In genomic region chr4:8423392-8424045, GRCm38 (mm10) we compare ENCODE assay signal across 13 mouse cellular contexts.
DNase-seq lines count a peak whose midpoint lies in the region; ATAC-seq and TF ChIP-seq lines count a peak whose summit lies in the region.
"Had no signal": no experiment of that assay in that cellular context is flagged by ENCODE, and none has a peak within 500 bp of the region (broad histone marks: within the 10 kb centered on the region; RNA-seq: fewer than 3 reads in every experiment).

No protein-coding gene starts in this region.

- H3K27me3 ChIP-seq in lung, postnatal 0 days (replicated peaks; ENCODE audit: insufficient read depth, low read length): no peaks in the 10 kb centered on the region
- H3K27me3 ChIP-seq in hindbrain, embryonic 16.5 days (replicated peaks; ENCODE audit: control insufficient read depth, insufficient read depth, low read length): no peaks in the 10 kb centered on the region
- H3K27me3 ChIP-seq: neural tube, embryonic 12.5 days had no signal

- no peak for TF ChIP-seq CTCF in lung, postnatal 0 days (IDR thresholded peaks at IDR 0.05)

- peak; percentile 34 to 39 for DNase-seq in heart, adult 18-20 months
- no peak for DNase-seq in heart, postnatal 4 days
- peak; percentile 45 for DNase-seq in lung, postnatal 0 days (ENCODE audit: low spot score)
- DNase-seq in lung, postnatal 25 days (ENCODE audit: low spot score): no peak
- DNase-seq in skeletal muscle tissue, adult 2 months (ENCODE audit: low read depth, low spot score): peak; percentile 43
- no peak for DNase-seq in adrenal gland, postnatal 14 days
- DNase-seq in cerebellum, postnatal 10 days: no peak
- DNase-seq: gastrocnemius, postnatal 36 days had no signal

- H3K4me1 ChIP-seq in lung, postnatal 0 days (ENCODE audit: insufficient read depth, low read depth, low read length): no peaks in the 10 kb centered on the region
- no peaks in the 10 kb centered on the region for H3K4me1 ChIP-seq in hindbrain, embryonic 16.5 days (ENCODE audit: control insufficient read depth, insufficient read depth, low read depth, low read length)
- H3K4me1 ChIP-seq: neural tube, embryonic 12.5 days had no signal

- WGBS in lung, postnatal 0 days: 50% methylated on average over 16 of the region's 16 CpGs
- WGBS in hindbrain, embryonic 16.5 days: 61% methylated on average over 16 of the region's 16 CpGs

- peak; percentile 50 for ATAC-seq in lung, postnatal 0 days
- peak; percentile 55 for ATAC-seq in hindbrain, embryonic 16.5 days
- ATAC-seq: CD4-positive, CD25-positive, alpha-beta regulatory T cell, adult 4 months had no signal

- no peaks in the 10 kb centered on the region for H3K36me3 ChIP-seq in lung, postnatal 0 days (ENCODE audit: insufficient read depth, low read length)
- no peaks in the 10 kb centered on the region for H3K36me3 ChIP-seq in hindbrain, embryonic 16.5 days (ENCODE audit: control insufficient read depth, insufficient read depth, low read length)
- H3K36me3 ChIP-seq: neural tube, embryonic 12.5 days had no signal

- TF ChIP-seq EP300 in lung, postnatal 0 days (IDR thresholded peaks at IDR 0.05): no peak

- H3K4me3 ChIP-seq in lung, postnatal 0 days (ENCODE audit: low read depth, low read length): no peak overlapping the region
- H3K4me3 ChIP-seq in hindbrain, embryonic 16.5 days (ENCODE audit: low read length): no peak overlapping the region
- H3K4me3 ChIP-seq: layer of hippocampus, adult 2 months; neural tube, embryonic 12.5 days had no signal

- no peaks in the 10 kb centered on the region for H3K9me3 ChIP-seq in lung, postnatal 0 days (ENCODE audit: low read length)
- H3K9me3 ChIP-seq in hindbrain, embryonic 16.5 days (ENCODE audit: control insufficient read depth, low read length): no peaks in the 10 kb centered on the region
- H3K9me3 ChIP-seq: neural tube, embryonic 12.5 days had no signal

- no peak overlapping the region for H3K9ac ChIP-seq in lung, postnatal 0 days (replicated peaks; ENCODE audit: low read depth)
- no peak overlapping the region for H3K9ac ChIP-seq in hindbrain, embryonic 16.5 days (ENCODE audit: low read depth, low read length)
- H3K9ac ChIP-seq: liver, embryonic 14.5 days; neural tube, embryonic 12.5 days had no signal

- no peak overlapping the region for H3K4me2 ChIP-seq in lung, postnatal 0 days (replicated peaks; ENCODE audit: low read depth, low read length)
- no peak overlapping the region for H3K4me2 ChIP-seq in hindbrain, embryonic 16.5 days (ENCODE audit: low read length)
- H3K4me2 ChIP-seq: neural tube, embryonic 12.5 days had no signal

- no peak overlapping the region for H3K27ac ChIP-seq in lung, postnatal 0 days (ENCODE audit: low read length)
- H3K27ac ChIP-seq in hindbrain, embryonic 16.5 days (ENCODE audit: low read depth, low read length): no peak overlapping the region
- H3K27ac ChIP-seq: layer of hippocampus, adult 2 months; liver, embryonic 14.5 days; neural tube, embryonic 12.5 days had no signal

Comparison
In these comparisons a context has a peak if more than half of its experiments do, and no peak if none do; other contexts are left out.
1. DNase-seq: peak in heart, adult 18-20 months (2 of 2), lung, postnatal 0 days (single experiment) and skeletal muscle tissue, adult 2 months (single experiment); none in heart, postnatal 4 days (single experiment), lung, postnatal 25 days (single experiment), adrenal gland, postnatal 14 days (single experiment) and cerebellum, postnatal 10 days (0 of 2).